Mouse (Mus musculus): ENCODE measurements around the gene Bloc1s3.

DNA sequence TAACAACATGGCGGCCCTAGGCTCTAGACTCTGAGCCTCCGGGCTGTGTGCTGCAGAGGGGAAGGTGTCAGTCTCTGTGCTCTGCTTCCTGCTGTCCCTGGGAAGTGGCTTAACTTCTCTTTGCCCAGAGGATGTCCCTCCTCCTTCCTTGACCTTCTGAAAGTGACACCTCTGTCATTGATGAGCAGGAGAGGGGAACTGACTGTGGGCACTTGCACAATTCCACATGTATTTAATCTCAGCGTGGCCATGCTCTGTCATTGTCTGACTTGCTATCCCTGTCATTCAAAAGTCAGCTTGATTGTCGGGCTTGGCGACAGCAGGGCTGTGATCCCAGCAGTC lies 12.0 kb downstream of the Bloc1s3 start:
- TF ChIP-seq CTCF (IDR thresholded peaks at IDR 0.05): no peak
- TF ChIP-seq EP300 (IDR thresholded peaks at IDR 0.05): no peak
